Comparison of ENCODE assay signal across 25 mouse cellular contexts in genomic region chr3:94375861-94376260, GRCm38 (mm10). TPM values are rescaled to one million over a fixed set of nuclear protein-coding genes. Genes with fewer than 3 reads are reported as not detected.
DNase-seq lines count a peak whose midpoint lies in the region; ATAC-seq lines count a peak whose summit lies in the region.
"Had no signal": no experiment of that assay in that cellular context is flagged by ENCODE, and none has a peak within 500 bp of the region (broad histone marks: within the 10 kb centered on the region; RNA-seq: fewer than 3 reads in every experiment).

No protein-coding gene starts in this region.

- no peaks in the 10 kb centered on the region for H3K9me3 ChIP-seq in kidney, embryonic 16.5 days (ENCODE audit: low read length)
- no peaks in the 10 kb centered on the region for H3K9me3 ChIP-seq in midbrain, embryonic 14.5 days (ENCODE audit: control insufficient read depth, low read length)
- H3K9me3 ChIP-seq: embryonic facial prominence, embryonic 12.5 days; embryonic facial prominence, embryonic 15.5 days; heart, embryonic 10.5 days; heart, embryonic 13.5 days; hindbrain, embryonic 12.5 days; hindbrain, embryonic 15.5 days had no signal

- H3K4me2 ChIP-seq in kidney, embryonic 16.5 days (replicated peaks; ENCODE audit: low read depth, low read length), result no peak overlapping the region
- no peak overlapping the region for H3K4me2 ChIP-seq in midbrain, embryonic 14.5 days (ENCODE audit: low read length)
- H3K4me2 ChIP-seq: embryonic facial prominence, embryonic 12.5 days; embryonic facial prominence, embryonic 15.5 days; heart, embryonic 13.5 days; hindbrain, embryonic 12.5 days; hindbrain, embryonic 15.5 days had no signal

- no peak for ATAC-seq in CD4-positive, CD25-positive, alpha-beta regulatory T cell, adult 4 months
- no peak for ATAC-seq in kidney, embryonic 16.5 days (ENCODE audit: low FRiP score, low TSS enrichment)
- ATAC-seq in midbrain, embryonic 14.5 days (ENCODE audit: low FRiP score, low TSS enrichment), result no peak
- ATAC-seq: activated CD4-positive, CD25-positive, alpha-beta regulatory T cell, adult 4 months; forebrain, embryonic 14.5 days; forebrain, postnatal 0 days had no signal

- peaks cover 27% of the 10 kb centered on the region for H3K4me1 ChIP-seq in kidney, embryonic 16.5 days (ENCODE audit: insufficient read depth, low read length)
- peaks cover 9% of the 10 kb centered on the region for H3K4me1 ChIP-seq in midbrain, embryonic 14.5 days (ENCODE audit: control insufficient read depth, insufficient read depth, low read length)

- H3K27me3 ChIP-seq in kidney, embryonic 16.5 days (ENCODE audit: insufficient read depth, low read length), result no peaks in the 10 kb centered on the region
- H3K27me3 ChIP-seq in midbrain, embryonic 14.5 days (ENCODE audit: control insufficient read depth, insufficient read depth, low read length), result peaks cover 3% of the 10 kb centered on the region; the same call in 1 of the 2 replicates
- H3K27me3 ChIP-seq: embryonic facial prominence, embryonic 15.5 days; hindbrain, embryonic 15.5 days had no signal

- no peak overlapping the region for H3K9ac ChIP-seq in kidney, embryonic 16.5 days (replicated peaks; ENCODE audit: low read length)
- H3K9ac ChIP-seq in midbrain, embryonic 14.5 days (replicated peaks; ENCODE audit: low read length), result no peak overlapping the region
- H3K9ac ChIP-seq: embryonic facial prominence, embryonic 12.5 days; embryonic facial prominence, embryonic 15.5 days; forebrain, postnatal 0 days; heart, embryonic 13.5 days; hindbrain, embryonic 12.5 days; hindbrain, embryonic 15.5 days had no signal

- peak; percentile 32 for DNase-seq in CD4-positive, CD25-positive, alpha-beta regulatory T cell, adult 2 months (ENCODE audit: low read depth, low spot score)
- peak; percentile 64 to 77 for DNase-seq in thymus, adult 18-20 months
- DNase-seq in thymus, postnatal 10 days (ENCODE audit: low spot score in 2 of 2), result peak; percentile 77 to 78
- peak; percentile 72 to 84 for DNase-seq in thymus, postnatal 36 days
- no peak for DNase-seq in midbrain, embryonic 14.5 days
- no peak for DNase-seq in Muller cell, postnatal 12 days (ENCODE audit: inconsistent ontology term)
- DNase-seq: adrenal gland, adult 8-10 months; adrenal gland, postnatal 25 days; cerebellum, adult 9-11 months; forebrain, postnatal 0 days; gastrocnemius, adult 2 months; gastrocnemius, postnatal 14 days; heart, adult 18-20 months had no signal

- WGBS in kidney, embryonic 16.5 days, result 57% methylated on average over 5 of the region's 5 CpGs
- 47% methylated on average over 5 of the region's 5 CpGs for WGBS in midbrain, embryonic 14.5 days

- H3K27ac ChIP-seq in kidney, embryonic 16.5 days (ENCODE audit: low read length), result no peak overlapping the region
- H3K27ac ChIP-seq in midbrain, embryonic 14.5 days (replicated peaks; ENCODE audit: low read depth, low read length), result no peak overlapping the region
- H3K27ac ChIP-seq: embryonic facial prominence, embryonic 12.5 days; embryonic facial prominence, embryonic 15.5 days; gastrocnemius, adult 2 months; heart, embryonic 10.5 days; heart, embryonic 13.5 days; hindbrain, embryonic 12.5 days; hindbrain, embryonic 15.5 days had no signal

- H3K36me3 ChIP-seq in kidney, embryonic 16.5 days (ENCODE audit: insufficient read depth, low read length), result no peaks in the 10 kb centered on the region
- H3K36me3 ChIP-seq in midbrain, embryonic 14.5 days (ENCODE audit: control insufficient read depth, insufficient read depth, low read length), result no peaks in the 10 kb centered on the region
- H3K36me3 ChIP-seq: embryonic facial prominence, embryonic 12.5 days; embryonic facial prominence, embryonic 15.5 days; heart, embryonic 10.5 days; heart, embryonic 13.5 days; hindbrain, embryonic 12.5 days; hindbrain, embryonic 15.5 days had no signal

- no peak overlapping the region for H3K4me3 ChIP-seq in kidney, embryonic 16.5 days (ENCODE audit: low read length)
- H3K4me3 ChIP-seq in midbrain, embryonic 14.5 days (replicated peaks; ENCODE audit: low read depth, low read length), result no peak overlapping the region
- H3K4me3 ChIP-seq: embryonic facial prominence, embryonic 12.5 days; embryonic facial prominence, embryonic 15.5 days; gastrocnemius, adult 2 months; heart, embryonic 10.5 days; heart, embryonic 13.5 days; hindbrain, embryonic 12.5 days; hindbrain, embryonic 15.5 days had no signal

RNA-seq across cellular contexts. Expression of gene Rorc, which starts 3.3 kb away (rescaled TPM):
- polyA plus RNA-seq in CD4-positive, CD25-positive, alpha-beta regulatory T cell, adult 4 months (2017; shearing (Covaris generic)), result 1 to 10 TPM; 4.4 to 7.4 TPM
- 14.9 and 15.2 TPM in 2 replicates for polyA plus RNA-seq in kidney, embryonic 16.5 days (2015; fragmentation: Nextera tagmentation; extraction: Ambion mirVana)
- polyA plus RNA-seq in midbrain, embryonic 14.5 days (2014; fragmentation: Nextera tagmentation; extraction: Ambion mirVana), result 0.30 and 0.43 TPM in 2 replicates

RNA-seq across cellular contexts. Expression of gene C2cd4d, which starts 13.6 kb away (rescaled TPM):
- not detected for polyA plus RNA-seq in CD4-positive, CD25-positive, alpha-beta regulatory T cell, adult 4 months (2017; shearing (Covaris generic))
- 0.32 and 0.46 TPM in 2 replicates for polyA plus RNA-seq in kidney, embryonic 16.5 days (2015; fragmentation: Nextera tagmentation; extraction: Ambion mirVana)
- polyA plus RNA-seq in midbrain, embryonic 14.5 days (2014; fragmentation: Nextera tagmentation; extraction: Ambion mirVana), result 2.6 and 3.1 TPM in 2 replicates
- polyA plus RNA-seq: activated CD4-positive, CD25-positive, alpha-beta regulatory T cell, adult 4 months had no signal

RNA-seq across cellular contexts. Expression of gene Lingo4, which starts 22.5 kb away (rescaled TPM):
- polyA plus RNA-seq in CD4-positive, CD25-positive, alpha-beta regulatory T cell, adult 4 months (2017; shearing (Covaris generic)), result under 1 TPM; 0.40 to 0.48 TPM
- 0.23 and 0.44 TPM in 2 replicates for polyA plus RNA-seq in kidney, embryonic 16.5 days (2015; fragmentation: Nextera tagmentation; extraction: Ambion mirVana)
- 0.67 and 1.1 TPM in 2 replicates for polyA plus RNA-seq in midbrain, embryonic 14.5 days (2014; fragmentation: Nextera tagmentation; extraction: Ambion mirVana)
- polyA plus RNA-seq: heart, embryonic 10.5 days had no signal

RNA-seq across cellular contexts. Expression of gene Them5, which starts 34.0 kb away (rescaled TPM):
- polyA plus RNA-seq in CD4-positive, CD25-positive, alpha-beta regulatory T cell, adult 4 months (2017; shearing (Covaris generic)), result not detected
- polyA plus RNA-seq in kidney, embryonic 16.5 days (2015; fragmentation: Nextera tagmentation; extraction: Ambion mirVana), result not detected in 2 replicates
- polyA plus RNA-seq in midbrain, embryonic 14.5 days (2014; fragmentation: Nextera tagmentation; extraction: Ambion mirVana), result 0.18 TPM in 1 of 2 replicates, not detected in the other
- polyA plus RNA-seq: activated CD4-positive, CD25-positive, alpha-beta regulatory T cell, adult 4 months; cerebellum, adult 2 months; embryonic facial prominence, embryonic 12.5 days; forebrain, postnatal 0 days; frontal cortex, adult 2 months; heart, embryonic 10.5 days; heart, embryonic 13.5 days; hindbrain, embryonic 12.5 days had no signal

RNA-seq across cellular contexts. Expression of gene Tdrkh, which starts 37.2 kb away (rescaled TPM):
- polyA plus RNA-seq in CD4-positive, CD25-positive, alpha-beta regulatory T cell, adult 4 months (2017; shearing (Covaris generic)), result 10 to 100 TPM; 11.4 to 11.6 TPM
- 12.1 and 13.8 TPM in 2 replicates for polyA plus RNA-seq in kidney, embryonic 16.5 days (2015; fragmentation: Nextera tagmentation; extraction: Ambion mirVana)
- 50.6 and 55.3 TPM in 2 replicates for polyA plus RNA-seq in midbrain, embryonic 14.5 days (2014; fragmentation: Nextera tagmentation; extraction: Ambion mirVana)

Comparison
In these comparisons a context has a peak if more than half of its experiments do, and no peak if none do; other contexts are left out.
1. DNase-seq: peak in CD4-positive, CD25-positive, alpha-beta regulatory T cell, adult 2 months (single experiment), thymus, adult 18-20 months (2 of 2), thymus, postnatal 10 days (2 of 2) and thymus, postnatal 36 days (2 of 2); none in midbrain, embryonic 14.5 days (single experiment) and Muller cell, postnatal 12 days (single experiment).